Mouse (Mus musculus) hindbrain, embryonic 12.5 days (tissue): ENCODE data around the gene Glrx3. TPM values are rescaled to one million over a fixed set of nuclear protein-coding genes. Genes with fewer than 3 reads are reported as not detected.

Experiments
- ATAC-seq: fragments of 200-750 bp; cut with Nextera tagmentation; 2 replicates; pipeline ENCODE4 v1.8.0; 2017; ENCODE audit warnings: moderate TSS enrichment; ENCODE audit not compliant: low FRiP score
- H3K27ac ChIP-seq: fragments of 300-500 bp; sonication (generic); 2 replicates; pipeline ENCODE4 v1.5.1; 2016; ENCODE audit warnings: mild to moderate bottlenecking
- H3K27me3 ChIP-seq: fragments of 300-500 bp; sonication (generic); 2 replicates; pipeline ENCODE4 v1.6.1; 2016; ENCODE audit warnings: mild to moderate bottlenecking
- H3K36me3 ChIP-seq: fragments of 300-500 bp; sonication (generic); 2 replicates; pipeline ENCODE4 v1.6.1; 2016; ENCODE audit warnings: mild to moderate bottlenecking
- H3K4me1 ChIP-seq: fragments of 300-500 bp; sonication (generic); 2 replicates; pipeline ENCODE4 v1.6.1; 2016
- H3K4me2 ChIP-seq: fragments of 300-500 bp; sonication (generic); replicated peaks from 2 replicates; pipeline ENCODE4 v1.6.1; 2016; ENCODE audit warnings: mild to moderate bottlenecking
- H3K4me3 ChIP-seq: fragments of 300-500 bp; sonication (generic); 2 replicates; pipeline ENCODE4 v1.5.1; 2016; ENCODE audit warnings: mild to moderate bottlenecking
- H3K9ac ChIP-seq: fragments of 300-500 bp; sonication (generic); 2 replicates; pipeline ENCODE4 v1.6.1; 2016; ENCODE audit warnings: mild to moderate bottlenecking, moderate library complexity
- H3K9me3 ChIP-seq: fragments of 300-500 bp; sonication (generic); replicated peaks from 2 replicates; pipeline ENCODE4 v1.6.1; 2016; ENCODE audit warnings: mild to moderate bottlenecking
- WGBS: fragments of 180-500 bp; shearing (Covaris S2); methylation state at CpG from one replicate; pipeline ENCODE4 v1.1.7; 2016; 5-methylcytosine and 5-hydroxymethylcytosine counted together
- polyA plus RNA-seq: library from polyadenylated mRNA; unstranded; fragments of >200 nt; fragmentation: Nextera tagmentation; extraction: Ambion mirVana; gene quantifications from 2 replicates; pipeline ENCODE4 v1.2.1, GENCODE M21; 2016

The Glrx3 gene
- polyA plus RNA-seq, 1 experiment from 2014 or later, result 262 TPM

- Histone ChIP-seq H3K9ac (no peak overlapping the region), H3K4me3 (no peak overlapping the region), H3K27ac (no peak overlapping the region), H3K27me3 (no peaks in the 10 kb centered on the region; the same call in 1 of the 2 replicates), H3K36me3 (no peaks in the 10 kb centered on the region), H3K4me2 (no peak overlapping the region), H3K9me3 (no peaks in the 10 kb centered on the region), H3K4me1 (no peaks in the 10 kb centered on the region)
- WGBS, result 68% methylated on average over 6 of the region's 6 CpGs
- no peak for ATAC-seq
Observed at GRCm38 (mm10) chr7:137480839-137481238, 43.4 kb downstream of the Glrx3 start.

GRCm38 (mm10) chr7:137483987-137484386 lies 46.6 kb downstream of the Glrx3 start:
- WGBS, result 87% methylated on average over 11 of the region's 11 CpGs
- Histone ChIP-seq H3K4me3 (no peak overlapping the region), H3K9ac (no peak overlapping the region), H3K4me2 (no peak overlapping the region), H3K27ac (no peak overlapping the region), H3K4me1 (no peaks in the 10 kb centered on the region), H3K9me3 (no peaks in the 10 kb centered on the region), H3K36me3 (no peaks in the 10 kb centered on the region), H3K27me3 (no peaks in the 10 kb centered on the region; the same call in 1 of the 2 replicates)
- ATAC-seq, result no peak

DNA sequence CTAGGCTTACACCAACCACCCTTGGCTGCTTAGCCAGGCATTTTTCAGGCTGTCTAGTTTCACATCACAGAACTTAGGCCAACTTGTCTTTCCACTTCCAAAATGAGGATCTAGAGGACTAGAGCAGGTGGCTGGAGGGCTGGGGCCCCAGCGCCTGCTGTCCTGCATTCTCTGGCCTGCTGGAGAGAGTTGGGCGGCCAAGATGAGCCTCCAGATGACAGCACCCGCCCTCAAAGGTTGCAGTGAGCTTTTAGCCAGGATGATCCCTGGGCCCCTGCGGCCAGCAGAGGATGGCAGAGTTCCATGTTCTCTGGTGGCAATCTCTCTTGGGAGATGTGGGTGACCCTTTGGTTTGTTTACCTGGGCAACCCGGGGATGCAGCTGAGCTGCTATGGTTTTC lies 51.0 kb downstream of the Glrx3 start:
- WGBS, result 76% methylated on average over 5 of the region's 5 CpGs

DNA sequence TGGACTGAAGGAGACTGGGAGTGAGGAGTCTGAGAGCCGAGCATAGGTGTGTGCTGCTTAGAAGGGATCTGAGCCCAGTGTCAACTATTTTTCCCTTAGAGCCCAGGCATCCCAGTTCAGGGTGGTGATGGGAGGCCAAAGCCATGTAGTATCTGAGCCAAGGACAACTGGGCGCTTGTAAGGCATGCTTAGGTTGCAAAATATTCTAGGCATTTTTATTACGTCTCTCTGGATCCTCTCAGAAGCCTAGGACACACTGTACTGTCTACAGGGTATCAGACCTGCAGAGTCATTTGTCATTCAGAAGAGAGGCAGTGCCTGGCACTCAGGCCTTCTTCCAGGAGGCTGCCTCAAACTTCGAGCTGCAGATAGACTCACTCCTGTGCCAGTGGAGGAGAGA lies 53.3 kb downstream of the Glrx3 start:
- Histone ChIP-seq H3K4me1 (peaks cover 3% of the 10 kb centered on the region; the same call in 1 of the 2 replicates), H3K36me3 (no peaks in the 10 kb centered on the region), H3K4me2 (no peak overlapping the region), H3K9ac (no peak overlapping the region), H3K9me3 (no peaks in the 10 kb centered on the region), H3K27me3 (no peaks in the 10 kb centered on the region), H3K4me3 (no peak overlapping the region), H3K27ac (no peak overlapping the region)
- ATAC-seq, result no peak
- WGBS, result 70% methylated on average over 4 of the region's 4 CpGs

More for the DNA sequence above, 51.0 kb downstream of the Glrx3 start:
- Histone ChIP-seq H3K36me3 (no peaks in the 10 kb centered on the region), H3K27ac (no peak overlapping the region), H3K4me2 (no peak overlapping the region), H3K4me1 (no peaks in the 10 kb centered on the region), H3K9me3 (no peaks in the 10 kb centered on the region), H3K27me3 (no peaks in the 10 kb centered on the region), H3K4me3 (no peak overlapping the region), H3K9ac (no peak overlapping the region)
- ATAC-seq, result no peak

DNA sequence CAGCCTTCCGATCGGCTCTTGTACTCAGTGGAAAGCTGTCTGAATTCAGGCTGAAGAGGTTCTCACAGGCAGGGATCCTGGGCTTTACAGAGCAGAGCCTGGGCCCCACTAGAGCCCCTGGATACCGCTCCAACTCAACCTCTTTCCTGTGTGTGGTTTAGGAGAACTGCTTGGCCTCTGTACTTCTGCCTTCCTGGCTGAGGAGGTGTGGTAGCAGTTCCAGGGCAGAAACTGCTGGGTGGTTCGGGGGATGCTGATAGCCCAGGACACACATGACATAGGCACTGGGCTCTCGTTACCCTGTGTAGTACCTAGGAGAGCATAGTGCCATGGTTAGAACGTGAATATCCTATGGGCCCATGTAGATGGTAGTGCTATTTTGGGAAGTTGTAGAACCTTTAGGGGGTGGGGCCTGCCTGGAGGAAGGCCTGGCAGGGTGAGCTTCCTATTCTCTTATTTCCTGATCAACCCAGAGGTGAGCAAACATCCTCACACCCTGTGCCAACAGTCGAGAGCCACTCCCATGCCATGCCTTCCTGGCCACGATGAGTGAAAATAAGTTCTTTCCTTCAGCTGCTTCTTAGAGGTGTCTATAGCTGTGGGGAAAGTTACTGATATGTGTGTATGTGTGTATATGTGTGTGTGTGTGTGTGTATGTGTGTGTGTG lies 55.0 kb downstream of the Glrx3 start:
- 88% methylated on average over 8 of the region's 8 CpGs for WGBS
- no peak for ATAC-seq

DNA sequence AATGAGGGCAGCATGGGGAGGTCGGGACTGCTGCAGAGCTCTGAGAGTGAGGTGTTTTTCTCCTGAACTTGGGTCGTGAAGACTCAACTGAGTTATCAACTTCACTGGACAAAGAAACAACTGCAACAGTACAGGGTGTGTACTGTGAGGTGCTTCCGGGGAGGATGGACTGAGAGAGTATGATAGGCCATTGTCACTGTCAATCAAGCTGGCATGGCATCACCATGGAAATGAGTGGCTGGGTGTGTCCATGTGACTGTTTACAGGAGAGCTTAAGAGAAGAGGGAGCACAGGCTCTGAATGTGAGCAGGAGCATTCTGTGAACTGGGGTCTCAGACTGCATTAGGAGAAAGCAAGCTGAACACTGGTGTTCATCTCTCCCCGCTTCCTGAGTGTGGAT lies 61.3 kb downstream of the Glrx3 start:
- Histone ChIP-seq H3K4me1 (peaks cover 3% of the 10 kb centered on the region; the same call in 1 of the 2 replicates), H3K9ac (no peak overlapping the region), H3K4me2 (no peak overlapping the region), H3K4me3 (no peak overlapping the region), H3K27ac (no peak overlapping the region), H3K36me3 (no peaks in the 10 kb centered on the region), H3K27me3 (no peaks in the 10 kb centered on the region), H3K9me3 (no peaks in the 10 kb centered on the region)
- ATAC-seq, result no peak
- 91% methylated on average over 4 of the region's 4 CpGs for WGBS

More for the DNA sequence above, 55.0 kb downstream of the Glrx3 start:
- H3K9ac ChIP-seq, result no peak overlapping the region
- no peak overlapping the region for H3K27ac ChIP-seq
- H3K4me3 ChIP-seq, result no peak overlapping the region
- no peaks in the 10 kb centered on the region for H3K9me3 ChIP-seq
- no peaks in the 10 kb centered on the region for H3K27me3 ChIP-seq
- H3K36me3 ChIP-seq, result no peaks in the 10 kb centered on the region
- no peak overlapping the region for H3K4me2 ChIP-seq
- peaks cover 3% of the 10 kb centered on the region; the same call in 1 of the 2 replicates for H3K4me1 ChIP-seq

DNA sequence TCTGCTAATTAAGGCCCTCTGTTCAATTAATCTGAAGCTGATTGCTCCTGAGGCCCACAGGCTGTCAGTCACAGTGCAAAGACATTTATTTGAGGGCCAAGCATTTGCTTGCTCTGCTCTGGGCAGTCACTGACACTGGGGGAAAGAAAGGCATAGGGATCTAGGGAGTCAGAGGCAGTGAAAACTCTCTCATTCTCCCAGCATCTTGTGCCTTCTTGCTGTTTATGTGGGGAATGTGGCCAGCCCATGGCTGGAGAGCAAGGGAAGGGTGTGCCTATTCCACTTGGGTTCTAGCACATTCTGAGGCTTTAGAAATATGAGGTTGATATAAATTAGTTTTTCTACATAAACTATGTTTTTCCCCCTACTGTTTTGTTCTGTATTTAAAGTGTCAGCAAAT lies 80.2 kb downstream of the Glrx3 start:
- Histone ChIP-seq H3K36me3 (no peaks in the 10 kb centered on the region), H3K4me3 (no peak overlapping the region), H3K4me2 (no peak overlapping the region), H3K27ac (no peak overlapping the region), H3K4me1 (0 out of 2 replicates have a peak, but pooled peaks cover 2% of the 10 kb centered on the region), H3K27me3 (no peaks in the 10 kb centered on the region), H3K9ac (no peak overlapping the region), H3K9me3 (no peaks in the 10 kb centered on the region)
- ATAC-seq, result no peak

DNA sequence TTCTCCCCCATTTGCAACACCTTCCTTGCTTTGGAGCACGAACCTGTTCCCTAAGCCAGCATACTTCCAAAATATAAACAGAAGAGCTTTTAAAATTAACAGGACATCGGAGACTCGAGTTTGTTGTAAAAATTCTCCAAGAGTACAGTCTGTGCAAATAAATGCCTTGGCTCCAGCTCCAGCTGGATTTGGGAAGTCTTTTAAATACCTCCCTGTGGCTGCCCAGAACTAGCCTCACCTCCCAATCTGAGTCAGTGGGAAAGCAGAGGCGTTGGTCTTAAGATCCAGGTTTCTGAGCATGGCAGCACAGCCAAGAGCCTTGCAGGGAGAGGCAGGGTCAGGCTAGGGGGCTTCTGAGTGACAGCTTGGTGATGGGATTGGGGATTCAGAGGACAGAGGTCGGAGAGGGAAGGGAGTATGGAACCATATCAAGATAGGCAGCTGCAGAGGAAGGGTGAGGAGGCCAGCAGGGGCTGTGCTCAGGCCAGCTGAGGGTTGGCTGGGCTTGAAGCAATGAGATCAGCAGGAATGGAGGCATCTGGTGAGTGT lies 80.7 kb downstream of the Glrx3 start:
- H3K9me3 ChIP-seq, result no peaks in the 10 kb centered on the region
- H3K36me3 ChIP-seq, result no peaks in the 10 kb centered on the region
- H3K4me3 ChIP-seq, result no peak overlapping the region
- no peak overlapping the region for H3K27ac ChIP-seq
- H3K4me2 ChIP-seq, result no peak overlapping the region
- WGBS, result 76% methylated on average over 5 of the region's 5 CpGs
- no peak for ATAC-seq
- H3K4me1 ChIP-seq, result 0 out of 2 replicates have a peak, but pooled peaks cover 2% of the 10 kb centered on the region
- no peak overlapping the region for H3K9ac ChIP-seq
- H3K27me3 ChIP-seq, result no peaks in the 10 kb centered on the region

Other genes starting within 250 kb of the Glrx3 start
- 23.0 and 23.4 TPM in 2 replicates for gene Ebf3, start 123.2 kb upstream of the Glrx3 start, polyA plus RNA-seq
- 15.0 and 16.8 TPM in 2 replicates for gene 9430038I01Rik, start 26.9 kb upstream of the Glrx3 start, polyA plus RNA-seq